Mouse (Mus musculus) urinary bladder, postnatal 10 days (tissue): Measurements from ENCODE around the gene Ints6.
"Not testable (repeated sequence)": the region's sequence is repeated elsewhere in the genome, so short reads cannot be mapped to it uniquely, and the experiment has no call there.

Experiments used
- DNase-seq: peaks from one replicate; pipeline ENCODE4 v3.0.0; 2022; ENCODE audit warnings: low spot score

The Ints6 gene

GRCm38 (mm10) chr14:62751479-62751878, 9.5 kb downstream of the Ints6 start:
- DNase-seq, result no peak

- no peak for DNase-seq
Observed at GRCm38 (mm10) chr14:62735646-62736045, 25.3 kb downstream of the Ints6 start.

- no peak for DNase-seq
Observed at GRCm38 (mm10) chr14:62733666-62734065, 27.3 kb downstream of the Ints6 start.

- DNase-seq, result no peak
Observed at GRCm38 (mm10) chr14:62731902-62732301, 29.1 kb downstream of the Ints6 start.

- DNase-seq, result no peak
Observed at GRCm38 (mm10) chr14:62724560-62724959, 36.4 kb downstream of the Ints6 start.

GRCm38 (mm10) chr14:62721625-62722024, 39.3 kb downstream of the Ints6 start:
- DNase-seq, result no peak

- no peak for DNase-seq
Observed at GRCm38 (mm10) chr14:62718161-62718560, 42.8 kb downstream of the Ints6 start.

- no peak for DNase-seq
Observed at GRCm38 (mm10) chr14:62673646-62674045, 87.3 kb downstream of the Ints6 start.

- DNase-seq, result no peak
Observed at GRCm38 (mm10) chr14:62664976-62665673, 95.8 kb downstream of the Ints6 start.

GRCm38 (mm10) chr14:62663367-62663766, 97.6 kb downstream of the Ints6 start, which contains the start of gene Serpine3:
Gene Serpine3, plus strand, starts transcription at chr14:62663667.
- DNase-seq, result no peak

GRCm38 (mm10) chr14:62662381-62662780, 98.6 kb downstream of the Ints6 start:
- no peak for DNase-seq

- no peak for DNase-seq
Observed at GRCm38 (mm10) chr14:62657469-62657868, 103.5 kb downstream of the Ints6 start.

GRCm38 (mm10) chr14:62655996-62656395, 105.0 kb downstream of the Ints6 start:
- DNase-seq, result no peak

GRCm38 (mm10) chr14:62651771-62652170, 109.2 kb downstream of the Ints6 start:
- DNase-seq, result no peak

GRCm38 (mm10) chr14:62650376-62650775, 110.6 kb downstream of the Ints6 start:
- no peak for DNase-seq

GRCm38 (mm10) chr14:62648405-62648804, 112.6 kb downstream of the Ints6 start:
- no peak for DNase-seq

- not testable (repeated sequence) for DNase-seq
Observed at GRCm38 (mm10) chr14:62642368-62642767, 118.6 kb downstream of the Ints6 start.

- no peak for DNase-seq
Observed at GRCm38 (mm10) chr14:62640396-62640795, 120.6 kb downstream of the Ints6 start.

- DNase-seq, result no peak
Observed at GRCm38 (mm10) chr14:62639551-62639950, 121.4 kb downstream of the Ints6 start.

- DNase-seq, result no peak
Observed at GRCm38 (mm10) chr14:62639111-62639510, 121.9 kb downstream of the Ints6 start.

- no peak for DNase-seq
Observed at GRCm38 (mm10) chr14:62638345-62638702, 122.6 kb downstream of the Ints6 start.

GRCm38 (mm10) chr14:62637436-62638344, 123.3 kb downstream of the Ints6 start:
- no peak for DNase-seq

GRCm38 (mm10) chr14:62627951-62628350, 133.0 kb downstream of the Ints6 start:
- no peak for DNase-seq
